Mouse (Mus musculus) midbrain, embryonic 11.5 days (tissue): ENCODE data around the gene Ebna1bp2. TPM values are rescaled to one million over a fixed set of nuclear protein-coding genes. Genes with fewer than 3 reads are reported as not detected.

Experiments used
- polyA plus RNA-seq: library from polyadenylated mRNA; unstranded; fragments of >200 nt; fragmentation: Nextera tagmentation; extraction: Ambion mirVana; gene quantifications from 2 replicates; pipeline ENCODE4 v1.2.1, GENCODE M21; 2014

The Ebna1bp2 gene
- polyA plus RNA-seq, 1 experiment from 2014 or later: 183 TPM

Other genes starting within 250 kb of the Ebna1bp2 start
- gene Szt2, start 211.5 kb upstream of the Ebna1bp2 start, polyA plus RNA-seq: 7.8 and 8.2 TPM in 2 replicates
- gene Med8, start 211.5 kb upstream of the Ebna1bp2 start, polyA plus RNA-seq: 166 and 176 TPM in 2 replicates
- 35.6 and 36.9 TPM in 2 replicates for gene Elovl1, start 192.7 kb upstream of the Ebna1bp2 start, polyA plus RNA-seq
- gene Cdc20, start 183.4 kb upstream of the Ebna1bp2 start, polyA plus RNA-seq: 305 and 337 TPM in 2 replicates
- gene Mpl, start 163.3 kb upstream of the Ebna1bp2 start, polyA plus RNA-seq: 1.4 and 1.6 TPM in 2 replicates
- gene Tie1, start 130.7 kb upstream of the Ebna1bp2 start, polyA plus RNA-seq: 9.1 and 9.5 TPM in 2 replicates
- 0.42 and 0.46 TPM in 2 replicates for gene 2610528J11Rik, start 93.8 kb upstream of the Ebna1bp2 start, polyA plus RNA-seq
- gene Tmem125, start 76.8 kb upstream of the Ebna1bp2 start, polyA plus RNA-seq: 0.11 and 0.22 TPM in 2 replicates
- 1.0 and 1.2 TPM in 2 replicates for gene Cfap57, start within 50 bp of the Ebna1bp2 start, polyA plus RNA-seq
- gene Olfr62, start 38.2 kb downstream of the Ebna1bp2 start, polyA plus RNA-seq: not detected in 2 replicates
- not detected in 2 replicates for gene Olfr1342, start 72.0 kb downstream of the Ebna1bp2 start, polyA plus RNA-seq
- gene Olfr1341, start 82.7 kb downstream of the Ebna1bp2 start, polyA plus RNA-seq: not detected in 2 replicates
- not detected in 2 replicates for gene Olfr1340, start 99.3 kb downstream of the Ebna1bp2 start, polyA plus RNA-seq
- not detected in 2 replicates for gene Olfr1339, start 111.4 kb downstream of the Ebna1bp2 start, polyA plus RNA-seq
- gene Olfr1338, start 137.9 kb downstream of the Ebna1bp2 start, polyA plus RNA-seq: not detected in 2 replicates
- not detected in 2 replicates for gene Olfr1337, start 161.8 kb downstream of the Ebna1bp2 start, polyA plus RNA-seq
- gene Olfr1335, start 189.1 kb downstream of the Ebna1bp2 start, polyA plus RNA-seq: not detected in 2 replicates
- gene Olfr1333, start 215.5 kb downstream of the Ebna1bp2 start, polyA plus RNA-seq: not detected in 2 replicates
- not detected in 2 replicates for gene Olfr1331, start 243.8 kb downstream of the Ebna1bp2 start, polyA plus RNA-seq